12 mouse cellular contexts compared by ENCODE assay signal in genomic region chr10:118588198-118588597, GRCm38 (mm10).
"Had no signal": no experiment of that assay in that cellular context is flagged by ENCODE, and none has a peak within 500 bp of the region (broad histone marks: within the 10 kb centered on the region; RNA-seq: fewer than 3 reads in every experiment).

No protein-coding gene starts in this region.

- H3K4me3 ChIP-seq: left cerebral cortex, adult 2 months; limb, embryonic 10.5 days; liver, embryonic 15.5 days; midbrain, embryonic 15.5 days; neural tube, embryonic 13.5 days had no signal

- ATAC-seq: lung, postnatal 0 days; midbrain, embryonic 15.5 days had no signal

- H3K27ac ChIP-seq: left cerebral cortex, adult 2 months; limb, embryonic 10.5 days; liver, embryonic 15.5 days; midbrain, embryonic 15.5 days; neural tube, embryonic 13.5 days had no signal

- DNase-seq: kidney, adult 2 months; kidney, postnatal 25 days; lung, adult 2 months; lung, postnatal 36 days; right cerebral cortex, postnatal 25 days; thymus, postnatal 14 days had no signal
